Mouse (Mus musculus): Measurements from ENCODE around the gene Tmem86a.
"Not testable (repeated sequence)": the region's sequence is repeated elsewhere in the genome, so short reads cannot be mapped to it uniquely, and the experiment has no call there.

Gene Tmem86a

DNA sequence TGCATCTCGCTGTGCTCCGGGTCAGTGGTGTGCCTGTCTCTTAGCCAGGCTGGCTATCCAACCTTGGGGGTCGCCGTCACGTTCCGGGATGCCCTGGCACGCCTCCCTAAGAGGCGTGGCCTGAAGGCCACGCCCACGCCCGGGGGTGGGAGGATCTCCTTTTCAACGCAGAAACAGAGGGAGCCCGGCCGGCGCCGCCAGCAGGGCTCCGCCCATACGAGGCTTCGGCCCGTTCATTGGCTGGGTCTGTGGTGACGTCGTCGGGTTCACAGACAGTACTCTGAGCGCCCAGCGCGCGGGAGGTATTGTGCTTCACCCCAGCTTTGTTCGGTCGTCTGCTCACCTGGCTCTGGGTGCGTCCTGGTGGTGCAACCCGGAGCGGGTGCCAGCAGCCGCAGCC is at the start of gene Tmem86a:
Gene Tmem86a, plus strand, starts transcription at position 236 of the 400 bp plus-strand sequence.
- peak; percentile 85 to 91 for DNase-seq (ENCODE audit: low spot score in 2 of 2)

DNA sequence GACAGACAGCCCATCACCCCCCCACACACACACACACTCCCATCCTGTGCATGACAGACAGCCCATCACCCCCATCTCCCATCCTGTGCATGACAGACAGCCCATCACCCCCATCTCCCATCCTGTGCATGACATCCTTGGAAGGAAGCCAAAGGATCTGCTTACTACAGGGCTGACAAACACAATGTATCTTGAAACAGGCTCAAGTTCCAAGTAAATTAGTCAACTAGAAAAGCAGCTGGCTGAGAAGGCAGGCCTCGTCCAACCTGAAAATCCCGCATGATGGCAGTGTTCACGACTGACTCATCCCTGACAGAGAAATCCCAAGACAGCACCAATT is 49.8 kb upstream of the Tmem86a start:
- no peak for DNase-seq (ENCODE audit: low spot score in 2 of 2)

DNA sequence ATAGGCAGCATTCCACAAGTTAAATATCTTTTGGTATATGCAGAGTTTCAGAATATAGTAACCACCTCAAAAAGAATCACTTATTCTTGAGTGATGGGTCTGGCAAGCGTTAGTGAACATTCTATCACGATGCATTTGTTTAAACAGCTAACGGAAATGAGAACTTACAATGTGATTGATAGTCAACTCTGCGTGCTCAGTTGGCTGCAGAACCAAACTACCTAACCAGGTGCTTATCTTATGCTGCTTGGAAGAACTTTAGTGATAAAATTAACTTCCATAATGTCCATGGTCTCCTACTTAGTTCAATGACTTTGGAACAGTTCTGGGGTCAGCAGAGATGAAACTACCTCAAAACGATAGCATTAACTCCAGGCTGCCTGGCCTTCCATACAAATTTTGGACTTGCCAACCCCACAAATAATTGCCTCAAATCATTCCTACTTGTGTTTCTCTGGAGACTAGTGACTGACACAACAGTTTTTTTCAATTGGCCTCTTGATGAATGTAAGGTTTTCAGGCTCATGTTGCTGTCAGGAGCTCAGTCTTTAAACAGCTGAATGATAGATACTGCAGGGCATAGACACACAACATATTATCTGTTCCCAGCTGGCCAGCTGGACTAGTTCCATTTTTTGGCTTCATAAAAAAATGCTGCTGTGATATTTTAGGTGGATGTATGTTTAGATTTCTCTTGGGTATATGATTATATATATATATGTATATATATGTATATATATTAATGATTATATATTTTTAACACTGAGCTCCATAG is 49.1 kb upstream of the Tmem86a start:
- no peak for DNase-seq (ENCODE audit: low spot score in 2 of 2)

DNA sequence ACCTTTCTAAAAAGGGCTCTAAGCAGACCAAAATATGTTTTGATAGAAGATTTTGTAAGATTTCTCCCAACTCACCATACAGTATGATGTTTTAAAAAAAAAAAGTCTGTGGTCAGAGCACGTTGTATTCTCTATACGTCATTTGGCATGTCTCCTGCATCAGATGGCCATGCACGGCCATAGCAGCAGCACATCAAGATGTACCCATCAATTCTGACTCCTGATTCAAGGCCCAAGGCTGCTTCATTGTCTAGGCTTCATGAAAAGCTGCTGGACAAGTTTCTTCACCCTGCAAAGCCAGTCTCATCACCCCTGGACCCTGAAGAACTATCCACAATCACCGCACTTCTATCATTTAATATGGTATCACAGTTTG is 48.5 kb upstream of the Tmem86a start:
- DNase-seq (ENCODE audit: low spot score in 2 of 2) = no peak

DNA sequence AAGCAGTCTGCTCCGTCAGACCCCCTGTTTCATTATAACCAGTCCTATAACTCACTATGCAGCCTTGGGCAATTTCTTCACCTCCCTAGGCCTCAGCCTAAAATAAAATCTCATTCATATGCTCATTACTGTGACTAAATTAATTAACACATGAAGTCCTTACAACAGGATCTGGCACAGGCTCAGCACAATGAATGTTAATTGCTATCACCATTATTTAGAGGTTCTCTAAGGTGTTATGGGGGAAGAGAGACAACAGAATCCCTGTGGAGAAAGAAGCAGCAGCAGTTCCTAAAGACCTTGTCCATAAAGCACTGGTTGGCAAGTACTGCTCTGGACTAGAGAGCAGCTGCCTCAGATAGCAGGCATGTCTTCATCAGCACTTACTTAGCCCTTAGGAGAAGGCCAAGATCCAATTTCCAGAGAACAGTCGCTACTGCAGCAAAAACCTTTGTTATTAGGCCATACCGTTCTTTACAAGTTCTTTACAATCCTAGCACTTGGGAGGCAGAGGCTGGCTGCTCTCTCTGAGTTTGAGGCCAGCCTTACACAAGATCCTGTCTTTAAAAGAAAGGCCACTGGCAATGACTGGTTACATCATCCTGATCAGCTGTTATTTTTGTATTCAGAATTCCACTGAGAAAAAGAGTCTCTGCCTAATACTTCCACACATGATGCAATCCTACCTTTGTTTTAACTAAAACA is 46.8 kb upstream of the Tmem86a start:
- no peak for DNase-seq (ENCODE audit: low spot score in 2 of 2)

DNA sequence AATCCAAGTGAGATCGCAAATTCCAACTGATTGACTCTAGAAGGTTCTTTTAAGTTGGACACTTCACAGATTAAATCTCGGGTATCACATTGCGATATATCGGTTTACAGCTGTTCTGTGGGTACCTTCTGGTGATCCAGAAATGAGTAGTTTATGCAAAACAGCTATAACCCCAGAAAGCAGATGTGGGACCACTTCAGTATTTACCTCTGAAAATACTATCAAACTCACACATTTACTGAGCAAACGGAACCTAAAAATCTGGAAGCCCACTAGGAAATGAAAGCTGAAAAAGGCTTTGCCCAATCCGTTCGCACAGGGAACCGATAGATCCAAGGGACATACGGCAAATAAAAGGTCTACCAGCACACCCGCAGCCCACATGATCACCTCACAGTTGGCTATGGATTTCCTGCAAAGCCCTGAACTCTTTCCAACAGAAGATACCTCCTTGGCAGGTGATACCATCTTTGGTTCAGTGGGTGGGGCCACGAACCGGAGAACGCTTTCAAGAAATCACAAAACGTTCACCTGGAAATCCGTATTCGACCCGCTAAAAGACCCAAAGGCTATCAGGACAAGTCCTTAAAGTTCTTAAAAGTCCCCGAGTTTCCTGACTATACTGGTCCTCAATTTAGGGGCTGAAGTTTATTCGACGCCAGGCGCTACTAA is 43.2 kb upstream of the Tmem86a start:
- DNase-seq (ENCODE audit: low spot score in 2 of 2) = peak in 1 of 2 experiments; percentile 16

DNA sequence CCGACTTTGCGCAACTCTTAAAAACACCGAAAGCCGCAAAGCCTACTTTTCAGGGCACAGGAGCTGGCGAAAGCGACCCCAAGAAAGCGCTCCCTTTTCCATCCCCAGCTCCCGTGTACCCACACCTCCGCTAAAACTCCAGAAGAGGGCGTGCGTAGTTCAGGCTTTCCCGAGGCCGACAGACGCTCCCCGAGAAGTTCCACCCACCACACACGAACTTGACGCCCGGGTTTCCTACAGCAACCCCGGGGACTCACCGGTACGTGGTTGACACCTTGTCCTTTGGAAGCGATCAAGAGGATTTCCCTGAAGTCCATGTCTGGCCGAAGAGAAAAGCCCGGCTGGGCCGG is 42.6 kb upstream of the Tmem86a start:
- DNase-seq (ENCODE audit: low spot score in 2 of 2) = no peak

DNA sequence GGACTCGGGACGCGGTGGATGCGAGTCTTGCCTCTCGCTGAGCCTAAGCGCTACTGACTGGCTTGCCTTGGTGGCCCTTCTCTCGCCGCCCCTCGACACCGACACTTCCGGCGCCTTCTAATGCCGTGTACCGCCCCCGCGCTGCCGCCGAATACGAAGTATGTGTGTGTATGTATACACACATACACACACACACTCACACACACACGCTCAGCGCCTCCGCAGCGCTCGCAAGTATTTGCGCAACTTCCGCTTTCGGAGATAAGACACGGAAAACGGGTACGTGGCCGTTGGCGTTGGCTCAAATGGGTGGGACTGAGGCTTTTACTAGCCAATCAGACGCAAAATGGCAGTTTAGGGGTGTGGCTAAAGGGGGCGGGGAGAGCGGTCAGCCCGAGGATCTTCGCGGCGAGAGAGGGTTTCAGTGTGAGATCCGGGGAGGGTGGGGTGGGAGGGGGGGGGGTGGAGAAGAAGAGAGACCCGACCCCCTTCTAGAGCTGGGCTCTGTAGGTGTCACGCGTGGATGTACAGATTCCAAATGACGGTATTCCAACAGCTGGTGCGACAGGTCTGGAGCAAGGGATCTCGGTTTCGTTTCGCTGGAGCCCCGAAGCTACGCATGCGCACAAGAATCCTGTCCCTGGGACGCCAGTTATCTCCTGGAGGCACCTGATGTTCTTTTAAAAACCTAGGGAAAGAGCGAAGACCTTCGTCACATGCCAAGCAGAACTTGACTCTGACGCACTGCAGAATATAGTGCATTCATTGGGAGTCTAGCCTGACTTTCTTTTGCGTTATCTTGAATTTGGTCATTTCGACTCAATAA is 42.0 kb upstream of the Tmem86a start, which contains the start of gene Spty2d1:
Gene Spty2d1, minus strand, starts transcription at position 244 of the 826 bp plus-strand sequence.
- peak; percentile 98 for DNase-seq (ENCODE audit: low spot score in 2 of 2)

DNA sequence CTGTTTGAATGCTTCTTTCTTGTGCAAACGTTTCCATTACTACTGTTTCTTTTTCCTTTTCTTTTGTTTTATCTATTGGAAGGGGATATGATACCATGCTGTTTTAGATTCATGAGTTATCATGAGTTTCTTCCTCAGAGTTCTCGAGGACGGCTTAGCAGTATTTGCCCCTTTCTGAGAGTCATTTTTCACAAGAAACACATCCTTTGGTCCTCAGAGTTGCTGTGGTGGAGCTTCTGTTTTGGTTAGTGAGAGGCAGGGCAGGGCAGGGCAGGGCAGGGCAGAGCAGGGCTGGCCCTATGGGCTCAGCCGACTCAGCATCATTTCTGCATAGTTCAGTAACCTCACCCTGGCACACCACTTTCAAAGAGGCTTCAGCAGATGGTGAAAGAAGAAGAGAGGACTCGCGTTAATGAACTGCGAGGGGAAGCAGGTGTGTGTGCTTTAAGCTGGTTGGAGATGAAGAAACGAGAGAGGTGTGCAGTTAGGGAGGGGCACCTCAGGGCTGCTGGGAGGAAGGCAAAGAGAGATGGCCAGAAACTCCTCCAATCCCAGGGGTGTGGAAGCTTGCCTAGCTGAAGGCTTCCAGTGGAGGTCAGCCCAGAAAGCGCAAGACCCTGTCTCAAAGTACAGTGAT is 37.2 kb upstream of the Tmem86a start:
- no peak for DNase-seq (ENCODE audit: low spot score in 2 of 2)

DNA sequence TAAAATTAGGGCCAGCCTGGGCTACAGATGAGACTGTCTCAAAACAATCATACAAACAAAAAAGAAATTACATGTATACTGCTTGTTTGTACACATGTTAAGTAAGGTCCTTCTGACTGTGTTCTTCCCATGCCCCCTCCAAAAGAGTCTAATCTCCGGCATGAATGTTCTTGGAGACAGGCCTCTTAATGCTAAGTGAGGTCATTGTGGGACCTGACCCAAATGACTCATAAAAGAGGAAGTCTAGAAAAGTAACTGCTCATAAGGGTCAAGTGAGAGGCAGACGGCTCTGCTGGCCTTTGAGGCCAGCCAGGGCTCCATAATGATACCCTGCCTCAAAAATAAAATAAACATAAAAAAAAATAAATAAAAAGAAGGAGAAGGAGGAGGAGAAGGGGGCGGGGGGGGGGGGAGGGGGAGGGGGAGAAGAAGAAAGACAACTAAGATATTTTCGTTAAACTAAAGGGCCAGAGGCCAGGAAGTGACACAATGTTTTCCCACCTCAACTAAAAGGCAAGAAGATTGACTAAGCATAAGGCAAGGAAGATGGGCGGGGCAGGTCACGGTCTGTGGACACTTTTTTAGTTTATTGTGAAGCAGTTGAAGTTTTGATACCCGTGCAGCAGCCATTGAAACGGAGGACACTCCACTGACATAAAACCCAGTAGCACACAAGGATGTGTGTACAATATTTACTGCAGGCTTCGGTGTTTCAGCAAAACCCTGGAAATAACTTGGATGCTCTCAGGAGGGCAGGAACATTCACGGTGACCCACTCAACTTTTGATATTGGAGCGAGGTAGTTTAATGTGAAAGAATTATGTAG is 35.6 kb upstream of the Tmem86a start:
- DNase-seq (ENCODE audit: low spot score in 2 of 2) = peak in 1 of 2 experiments; percentile 48

DNA sequence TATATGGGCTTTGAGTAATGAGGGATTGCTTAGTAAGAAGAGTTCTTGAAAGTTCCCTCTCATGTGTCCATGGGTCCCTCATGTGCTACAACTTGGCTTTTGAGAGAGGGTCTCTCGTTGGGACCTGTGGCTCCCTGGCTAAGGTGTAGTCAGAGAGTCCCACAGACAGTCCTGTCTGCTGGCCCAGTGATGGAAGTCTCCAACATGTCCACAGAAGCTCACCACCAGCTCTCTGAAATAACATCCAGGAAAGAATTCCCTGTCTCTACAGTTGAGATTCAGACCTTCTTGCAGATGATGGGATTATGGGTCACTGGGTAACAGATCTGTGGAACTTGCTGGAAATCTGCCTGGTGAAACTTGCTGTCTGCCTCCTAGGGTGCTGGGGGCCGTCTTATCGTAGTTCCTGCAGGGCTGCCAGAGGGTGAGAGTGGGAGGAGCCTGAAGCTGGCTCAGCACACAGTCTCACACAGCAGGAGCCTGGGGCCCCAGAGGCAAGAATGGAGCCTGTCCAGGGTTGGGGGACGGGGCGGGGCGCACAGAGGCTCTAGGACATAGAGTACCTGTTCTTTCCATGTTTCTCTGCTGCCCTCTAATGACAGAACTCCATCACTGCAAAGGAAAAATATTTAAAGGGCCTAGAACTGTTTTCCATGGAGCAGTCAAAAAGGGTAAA is 34.9 kb upstream of the Tmem86a start:
- DNase-seq (ENCODE audit: low spot score in 2 of 2) = peak; percentile 37 to 80

DNA sequence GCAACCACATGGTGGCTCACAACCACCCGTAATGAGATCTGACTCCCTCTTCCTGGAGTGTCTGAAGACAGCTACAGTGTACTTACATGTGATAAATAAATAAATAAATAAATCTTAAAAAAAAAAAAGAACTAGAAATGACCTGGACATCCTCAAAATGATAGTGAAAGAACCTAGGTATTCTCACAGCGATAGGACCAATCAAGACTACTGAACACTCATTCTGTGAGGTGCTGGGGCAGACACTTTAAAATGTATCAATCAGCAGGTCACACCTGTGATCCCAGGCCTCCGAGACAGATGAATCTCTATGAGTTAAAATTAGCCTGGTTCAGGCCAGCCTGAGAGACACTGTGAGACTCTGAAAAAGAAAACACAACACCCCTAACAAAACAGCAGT is 33.8 kb upstream of the Tmem86a start:
- DNase-seq (ENCODE audit: low spot score in 2 of 2) = no peak

DNA sequence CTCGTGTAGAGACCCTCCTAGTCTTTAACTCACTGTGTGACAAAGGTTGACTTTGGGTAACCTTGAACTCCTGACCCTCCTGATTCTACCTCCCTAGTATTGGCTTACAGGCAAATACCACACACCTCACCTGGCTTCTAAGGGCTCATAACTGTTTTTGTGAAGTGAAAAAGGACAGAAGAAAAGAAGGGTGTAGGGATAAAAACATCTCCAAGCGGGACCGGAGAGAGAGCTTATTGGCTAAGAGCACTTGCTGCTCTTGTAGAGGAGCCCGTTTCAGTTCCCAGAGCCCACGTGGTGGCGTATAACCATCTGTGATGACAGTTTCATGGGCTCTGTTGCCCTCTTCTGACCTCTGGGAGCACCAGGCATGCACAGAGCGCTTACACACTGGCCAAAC is 33.3 kb upstream of the Tmem86a start:
- DNase-seq (ENCODE audit: low spot score in 2 of 2) = no peak

DNA sequence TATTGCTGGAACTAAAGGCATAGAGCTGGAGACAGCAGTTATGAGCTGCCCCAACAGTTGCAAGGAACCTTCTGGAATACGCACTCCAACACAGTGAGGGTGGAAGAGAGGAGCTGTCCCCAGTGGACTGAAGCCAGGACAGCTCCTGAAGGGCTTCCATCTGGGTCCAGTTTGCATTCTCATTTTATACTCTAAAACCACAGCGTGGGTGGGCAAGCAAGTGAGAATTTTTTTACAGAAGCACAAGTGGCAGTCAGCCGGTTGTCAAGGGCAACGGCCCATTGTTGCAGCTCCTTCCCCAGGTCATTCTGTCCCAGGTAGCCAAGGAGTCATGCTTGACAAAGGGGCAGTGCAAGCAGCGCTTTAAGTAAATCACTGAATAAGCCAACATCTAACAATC is 30.8 kb upstream of the Tmem86a start:
- no peak for DNase-seq (ENCODE audit: low spot score in 2 of 2)

DNA sequence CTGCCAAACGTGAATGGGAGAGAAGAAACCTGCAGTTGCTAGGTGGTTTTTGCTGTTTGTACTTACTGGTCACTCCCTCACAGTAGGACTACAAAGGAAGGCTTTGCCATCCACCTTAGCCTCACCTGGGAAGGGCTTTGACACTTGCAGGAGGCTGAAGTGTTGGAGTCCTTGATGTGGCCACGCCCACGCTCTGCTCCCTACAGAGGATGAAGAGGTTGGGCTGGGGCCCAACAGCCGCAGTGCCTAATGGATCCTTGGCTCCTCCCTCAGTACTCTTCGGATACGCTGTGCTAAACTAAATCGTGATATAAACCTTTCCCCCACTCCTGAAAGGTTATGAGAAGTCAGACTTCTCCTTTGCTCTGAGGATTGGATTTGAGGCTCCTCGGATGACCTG is 29.4 kb upstream of the Tmem86a start:
- DNase-seq (ENCODE audit: low spot score in 2 of 2) = no peak

DNA sequence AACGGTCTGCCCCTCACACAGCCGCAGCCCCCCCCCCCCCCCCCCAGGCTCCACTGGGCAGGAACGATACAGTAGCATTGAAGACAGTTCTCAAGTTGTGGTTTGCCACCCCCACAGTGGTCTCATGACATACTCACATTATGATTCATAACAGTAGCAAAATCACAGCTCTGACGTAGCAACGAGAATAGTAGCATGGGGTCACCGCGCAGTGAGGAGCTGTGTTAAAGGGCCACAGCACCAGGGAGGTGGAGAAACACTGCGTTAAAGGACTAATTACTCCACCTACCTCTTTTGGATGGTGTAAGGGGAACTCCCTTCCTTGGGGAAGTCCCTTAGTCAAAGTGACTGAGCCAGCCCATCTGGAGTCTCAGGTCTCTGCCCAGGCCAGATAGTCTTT is 27.9 kb upstream of the Tmem86a start:
- DNase-seq (ENCODE audit: low spot score in 2 of 2) = no peak

DNA sequence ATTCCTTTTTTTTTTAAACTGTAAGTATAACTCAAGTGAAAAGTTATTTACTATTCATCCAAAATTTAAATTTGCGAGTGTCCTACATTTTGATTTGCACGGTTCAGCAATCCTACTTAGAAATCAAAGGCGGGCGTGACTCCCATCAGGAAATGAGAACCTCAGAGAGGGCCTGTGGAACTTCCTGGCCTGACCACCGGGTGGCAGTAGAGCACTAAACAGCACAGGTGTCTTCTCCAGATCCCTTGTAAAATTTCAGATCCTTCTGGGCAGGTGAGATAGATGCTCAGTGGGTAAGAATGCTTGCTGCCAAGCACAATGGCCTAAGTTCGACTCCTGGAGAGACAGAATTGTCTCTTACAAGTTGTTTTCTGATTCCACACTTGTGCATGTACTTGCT is 26.9 kb upstream of the Tmem86a start:
- DNase-seq (ENCODE audit: low spot score in 2 of 2) = peak; percentile 70 to 79

DNA sequence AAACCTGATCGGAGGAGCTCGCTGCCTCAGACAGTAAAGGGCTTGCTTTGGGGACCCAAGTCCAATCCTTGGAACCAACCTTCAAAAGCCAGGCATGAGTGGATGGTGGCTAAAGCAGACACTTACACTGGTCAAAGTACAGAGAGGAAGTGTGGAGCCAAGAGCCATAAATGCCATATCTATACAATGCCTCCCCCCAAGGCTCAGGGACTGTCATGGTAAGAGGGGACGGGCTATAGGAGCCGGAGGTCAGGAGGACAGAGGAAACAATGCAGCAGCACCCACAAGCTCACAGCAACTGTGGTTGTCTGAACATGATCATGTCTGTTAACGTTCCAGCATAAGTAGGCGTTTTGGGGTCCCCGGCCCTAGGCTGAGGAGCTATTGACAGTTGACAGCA is 25.9 kb upstream of the Tmem86a start:
- DNase-seq (ENCODE audit: low spot score in 2 of 2) = no peak

DNA sequence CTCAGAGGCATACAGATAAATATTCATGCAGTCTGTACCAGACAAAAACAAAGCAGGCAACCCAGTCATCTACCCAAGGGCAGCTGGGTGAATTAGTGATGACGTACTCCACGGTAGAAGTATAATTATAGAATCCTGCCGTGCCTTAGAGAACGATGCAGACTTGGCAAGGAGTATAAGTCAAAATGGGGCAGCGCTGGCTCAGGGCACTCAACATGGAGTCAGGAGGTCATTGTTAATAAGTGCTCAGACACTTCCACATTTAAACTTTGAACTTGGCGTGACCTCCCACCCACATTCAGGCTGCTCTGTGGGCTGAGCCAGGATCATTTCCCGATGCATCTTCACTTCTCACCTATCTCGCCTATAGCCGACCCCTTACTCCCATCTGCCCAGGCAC is 25.0 kb upstream of the Tmem86a start:
- no peak for DNase-seq (ENCODE audit: low spot score in 2 of 2)

DNA sequence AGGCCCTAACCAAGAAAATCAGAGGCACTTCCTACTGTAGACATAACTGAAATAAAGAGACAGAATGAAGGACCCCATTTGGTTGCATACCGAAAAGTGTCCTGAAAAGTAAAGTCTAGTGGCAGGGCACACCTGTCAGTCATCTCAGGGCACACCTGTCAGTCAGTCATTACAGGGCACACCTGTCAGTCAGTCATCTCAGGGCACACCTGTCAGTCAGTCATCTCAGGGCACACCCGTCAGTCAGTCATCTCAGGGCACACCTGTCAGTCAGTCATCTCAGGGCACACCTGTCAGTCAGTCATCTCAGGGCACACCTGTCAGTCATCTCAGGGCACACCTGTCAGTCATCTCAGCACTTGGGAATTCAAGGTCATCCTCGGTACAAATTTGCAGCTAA is 23.5 kb upstream of the Tmem86a start:
- DNase-seq (ENCODE audit: low spot score in 2 of 2) = not testable (repeated sequence)
